Mouse (Mus musculus) embryo, embryonic 9.5 days (tissue): ENCODE measurements at regions not wholly inside any gene's neighbourhood (a gene's known extent, or its start where the extent isn't known, plus 50 kb on each side); places are given as distances from the start of the nearest gene placed in this dataset.

Experiments used
- DNase-seq: peaks from one replicate; pipeline ENCODE4 v3.0.0-alpha.2; 2017; ENCODE audit errors: extremely low spot score

- peak; percentile 48 for DNase-seq
Measured at GRCm38 (mm10) chrX:51913247-51913646, 59.3 kb downstream of the 1700080O16Rik start.

DNA sequence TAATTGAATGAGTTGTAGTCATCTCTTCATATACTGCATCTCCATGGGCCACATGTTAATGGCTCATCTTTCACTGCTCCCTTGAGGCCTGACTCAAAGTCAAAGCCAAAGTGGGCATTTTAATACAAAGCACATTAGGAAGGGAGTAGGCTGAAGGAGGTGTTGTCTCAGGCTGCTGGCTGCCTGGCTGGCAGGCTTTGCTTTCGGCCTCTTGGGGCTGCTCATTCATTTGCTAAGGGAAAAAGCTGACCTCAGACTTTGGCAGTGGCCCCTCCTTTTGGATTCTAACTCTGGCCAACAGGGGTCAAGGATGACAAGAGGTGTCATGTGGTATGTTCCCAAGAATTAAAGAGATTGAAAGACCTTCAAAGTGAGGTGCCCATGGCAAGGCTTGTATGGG lies 61.0 kb downstream of the 1700080O16Rik start:
- no peak for DNase-seq

GRCm38 (mm10) chrX:51910576-51910975 lies 62.0 kb downstream of the 1700080O16Rik start:
- DNase-seq: no peak

GRCm38 (mm10) chrX:51898445-51898844 lies 74.1 kb downstream of the 1700080O16Rik start:
- DNase-seq: no peak

- DNase-seq: peak; percentile 25
Measured at GRCm38 (mm10) chrX:51897059-51897458, 75.5 kb downstream of the 1700080O16Rik start.

GRCm38 (mm10) chrX:51895646-51896190 lies 76.9 kb downstream of the 1700080O16Rik start:
- DNase-seq: no peak

DNA sequence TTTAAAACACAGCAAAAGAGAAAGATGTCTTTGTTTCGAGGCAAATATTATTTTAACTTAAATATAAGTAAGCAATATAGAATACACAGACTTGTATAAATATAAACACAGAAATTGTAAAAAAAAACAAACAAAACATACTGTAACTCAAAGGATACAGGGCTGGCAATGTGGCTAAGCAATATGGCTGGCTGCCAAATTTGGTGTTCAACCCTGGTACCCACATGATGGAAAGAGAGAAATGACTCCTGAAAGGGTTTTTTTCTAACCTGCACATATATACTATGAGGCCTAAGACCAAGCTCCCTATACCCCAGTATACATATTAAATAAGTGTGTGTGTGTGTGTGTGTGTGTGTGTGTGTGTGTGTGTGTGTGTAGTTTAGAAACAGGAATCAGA lies 79.9 kb downstream of the 1700080O16Rik start:
- DNase-seq: no peak

DNA sequence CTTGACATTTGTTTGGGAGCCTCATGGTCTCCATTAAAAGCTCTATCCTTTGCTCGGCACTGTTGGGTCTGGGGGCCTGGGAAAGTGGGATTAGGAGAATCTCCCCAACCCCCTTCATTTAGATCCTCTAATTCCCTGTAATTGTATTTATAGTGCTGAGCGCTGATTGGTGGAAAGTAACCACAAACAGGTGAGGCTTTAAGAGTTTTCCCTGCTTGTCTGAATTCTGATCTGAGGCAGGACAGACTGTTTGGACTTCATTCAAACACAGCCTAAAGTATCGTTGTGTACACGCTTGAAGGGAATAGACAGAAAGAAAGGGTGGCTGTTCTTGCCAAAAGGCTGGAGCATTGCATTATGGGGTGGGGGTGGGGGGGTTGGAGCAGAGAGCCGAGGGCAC lies 85.1 kb upstream of the Usp26 start:
- DNase-seq: no peak
